Mouse (Mus musculus) spleen, postnatal 14 days (tissue): ENCODE measurements around the gene Yrdc.
A peak's percentile ranks its signal among the peaks of the same experiment; 100 is the strongest.

ENCODE experiments used
- DNase-seq, 2 experiments: peaks; one replicate each; pipeline ENCODE4 v3.0.0; 2021 to 2022; ENCODE audit warnings: low spot score in 2 of 2

Gene Yrdc

DNA sequence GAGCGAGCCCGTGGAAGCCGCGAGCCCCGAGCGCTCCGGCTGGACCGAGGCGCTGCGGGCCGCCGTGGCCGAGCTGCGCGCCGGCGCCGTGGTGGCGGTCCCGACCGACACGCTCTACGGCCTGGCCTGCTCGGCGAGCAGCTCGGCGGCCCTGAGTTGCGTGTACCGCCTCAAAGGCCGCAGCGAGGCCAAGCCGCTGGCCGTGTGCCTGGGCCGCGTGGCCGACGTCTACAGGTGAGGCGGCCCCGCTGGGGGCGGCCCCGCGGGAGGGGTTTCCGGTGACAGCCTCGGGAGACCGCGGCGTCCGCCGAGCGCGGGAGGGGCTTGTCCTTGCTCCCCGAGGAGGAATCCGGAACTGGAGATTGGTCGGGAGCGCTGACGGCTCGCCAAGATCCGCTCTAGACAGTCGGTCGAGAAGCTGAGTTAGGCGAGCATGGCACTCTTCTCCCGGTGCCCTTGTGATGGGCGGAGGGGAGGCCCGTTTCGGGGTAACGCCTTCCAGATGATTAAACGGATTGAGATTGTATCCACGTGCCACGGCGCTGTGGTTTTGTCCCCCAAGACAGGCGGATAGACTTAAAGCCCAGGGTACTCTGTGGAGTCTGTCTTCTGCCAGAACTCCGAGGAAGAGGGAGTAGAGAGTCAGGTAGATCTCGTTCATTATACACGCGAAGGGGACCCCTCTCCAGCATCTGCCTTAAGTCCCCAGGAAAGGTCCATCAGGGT lies 617 bp downstream of the Yrdc start, which contains the start of gene 1110065P20Rik:
1110065P20Rik (minus strand) TSS at position 264 of the 726 bp plus-strand sequence.
- DNase-seq, result peak; percentile 37 to 50

DNA sequence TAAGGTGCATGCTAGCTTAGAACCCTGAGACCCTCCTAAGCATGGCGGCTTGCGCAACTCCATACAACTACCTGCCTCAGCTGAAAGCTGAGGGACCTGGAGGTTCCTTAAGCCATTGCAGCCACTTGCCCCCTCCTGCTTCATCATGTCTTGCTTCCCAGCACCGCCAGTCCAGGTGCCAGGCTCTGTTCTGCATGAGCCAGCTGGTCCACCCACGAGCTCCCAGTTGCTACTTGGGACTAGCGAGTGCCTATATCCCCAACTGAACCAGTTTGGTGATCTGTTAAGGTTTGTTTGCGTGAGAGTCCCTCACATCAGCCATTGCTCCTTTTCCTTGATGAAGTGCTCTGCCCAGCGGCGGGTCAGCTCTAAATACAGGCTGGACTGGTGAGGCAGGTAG lies 5.8 kb downstream of the Yrdc start:
- no peak for DNase-seq

DNA sequence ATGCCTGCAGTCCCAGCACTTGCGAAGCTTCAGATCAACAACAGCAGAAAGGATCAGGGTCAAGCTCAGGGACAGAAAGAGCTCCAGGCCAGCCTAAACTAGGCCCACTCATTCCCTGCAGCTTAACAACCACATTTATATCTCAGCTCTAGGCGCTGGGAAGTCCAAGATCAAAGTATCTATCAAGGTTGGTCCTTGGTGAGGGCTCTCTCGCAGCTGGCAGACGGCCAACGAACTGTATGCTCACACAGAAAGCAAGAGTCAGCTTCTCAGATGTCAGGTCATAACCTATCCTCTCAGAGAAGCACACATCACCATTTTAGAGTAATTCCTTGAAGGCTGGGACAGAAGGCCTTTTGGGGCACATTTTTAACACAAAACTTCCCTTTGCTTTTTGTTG lies 7.9 kb downstream of the Yrdc start:
- no peak for DNase-seq

DNA sequence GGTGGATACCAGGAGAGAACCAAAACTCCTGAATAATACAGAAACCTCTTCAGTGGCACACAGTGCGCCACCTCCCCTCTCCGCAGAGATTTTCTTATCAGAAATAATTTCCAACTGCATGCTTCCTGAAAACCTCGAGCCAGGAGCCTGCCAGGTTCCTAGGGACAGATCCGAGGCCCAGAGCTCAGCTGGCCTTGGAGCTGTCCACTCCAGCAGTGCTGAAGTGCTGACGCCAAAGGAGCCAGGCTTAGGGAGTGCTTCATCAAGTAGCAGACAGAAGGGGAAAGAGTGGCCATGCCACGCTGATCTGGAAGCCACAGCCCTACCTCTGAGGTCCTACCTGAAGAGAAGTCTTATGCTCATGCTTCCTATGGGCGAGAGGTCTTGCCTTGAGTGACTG lies 10.0 kb downstream of the Yrdc start:
- peak in 1 of 2 experiments; percentile 31 for DNase-seq

DNA sequence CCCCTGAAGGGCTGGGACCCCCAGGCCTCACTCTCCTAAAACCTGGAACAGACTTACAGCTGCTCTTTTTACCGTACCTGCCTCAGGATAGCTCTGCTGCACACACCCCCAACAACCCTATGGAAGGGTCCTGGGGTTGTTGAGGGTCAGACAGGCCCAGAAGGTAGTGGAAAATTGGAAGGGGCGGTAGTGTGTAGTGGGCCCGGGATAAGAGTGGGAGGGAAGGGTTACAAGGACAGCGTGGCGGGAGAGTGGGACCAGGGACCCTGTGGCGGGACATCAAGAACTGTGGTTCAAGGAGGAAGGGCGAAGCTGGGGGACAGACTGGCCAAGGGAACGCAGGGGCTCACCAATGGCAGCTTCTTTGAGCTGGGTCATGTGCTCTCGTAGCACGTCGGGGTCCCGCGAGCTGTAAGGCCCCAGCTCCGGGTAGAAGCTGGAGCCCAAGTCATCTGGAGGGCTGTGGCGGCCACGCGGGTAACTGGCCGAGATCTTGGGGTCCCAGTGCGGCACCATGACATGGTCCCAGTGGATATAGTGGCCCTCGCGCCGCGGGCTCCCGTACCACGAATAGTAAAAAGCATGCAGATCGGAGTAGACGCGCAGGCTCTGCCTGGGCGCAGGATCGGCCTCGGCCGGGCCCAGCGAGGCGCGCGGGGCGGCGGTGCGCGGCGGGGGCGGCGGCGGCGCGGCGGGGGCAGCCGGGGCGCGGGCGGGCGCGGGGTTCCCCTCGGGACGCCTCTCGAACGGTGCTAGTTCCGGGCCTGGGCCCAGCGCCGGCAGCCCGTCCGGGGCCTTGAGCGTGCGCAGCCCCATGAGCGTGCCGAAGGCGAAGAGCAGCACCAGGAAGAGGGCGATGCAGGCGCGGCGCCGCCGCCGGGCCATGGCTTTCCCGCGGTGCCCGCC lies 11.1 kb downstream of the Yrdc start, which contains the start of gene Maneal:
Maneal (minus strand) TSS at position 889 of the 906 bp plus-strand sequence.
- no peak for DNase-seq

DNA sequence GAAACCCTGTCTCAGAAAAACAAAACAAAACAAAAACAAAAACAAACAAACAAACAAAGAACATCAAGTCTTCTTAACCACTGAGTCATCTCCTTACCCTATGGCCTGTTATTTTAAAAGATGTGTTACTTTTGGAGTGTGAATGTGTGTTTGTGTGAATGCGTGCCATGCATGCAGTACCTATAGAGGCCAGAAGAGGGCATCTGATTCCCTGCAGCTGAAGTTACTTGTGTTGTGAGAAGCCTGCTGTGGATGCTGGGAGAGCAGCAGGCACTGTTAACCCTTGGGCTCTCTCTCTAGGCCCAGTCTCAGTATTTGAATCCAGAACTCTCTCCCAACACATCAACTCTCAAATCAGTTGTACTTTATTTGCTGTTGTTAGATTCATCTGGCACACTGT lies 22.2 kb downstream of the Yrdc start:
- no peak for DNase-seq

DNA sequence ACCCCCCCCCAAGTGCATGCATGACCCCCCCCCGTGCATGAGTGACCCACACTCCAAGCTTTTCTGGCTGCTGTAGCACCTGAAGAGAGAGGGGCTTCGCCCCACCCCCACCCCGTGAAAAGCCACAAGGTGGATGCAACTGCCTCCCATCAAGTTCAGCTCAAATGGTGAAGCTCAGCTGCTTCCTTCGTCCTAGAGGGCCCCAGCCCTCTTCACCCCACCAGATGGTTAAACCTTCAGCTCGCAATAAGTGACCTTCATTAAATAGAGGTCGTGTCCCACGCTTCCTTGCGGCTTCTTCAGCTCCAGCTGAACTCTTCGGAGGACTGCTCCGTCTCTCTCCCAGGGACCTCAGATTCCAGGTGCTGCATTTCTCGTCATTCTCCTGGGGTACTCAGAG lies 30.1 kb downstream of the Yrdc start, which contains the start of gene Epha10:
Epha10 (plus strand) TSS at position 301 of the 400 bp plus-strand sequence.
- no peak for DNase-seq

DNA sequence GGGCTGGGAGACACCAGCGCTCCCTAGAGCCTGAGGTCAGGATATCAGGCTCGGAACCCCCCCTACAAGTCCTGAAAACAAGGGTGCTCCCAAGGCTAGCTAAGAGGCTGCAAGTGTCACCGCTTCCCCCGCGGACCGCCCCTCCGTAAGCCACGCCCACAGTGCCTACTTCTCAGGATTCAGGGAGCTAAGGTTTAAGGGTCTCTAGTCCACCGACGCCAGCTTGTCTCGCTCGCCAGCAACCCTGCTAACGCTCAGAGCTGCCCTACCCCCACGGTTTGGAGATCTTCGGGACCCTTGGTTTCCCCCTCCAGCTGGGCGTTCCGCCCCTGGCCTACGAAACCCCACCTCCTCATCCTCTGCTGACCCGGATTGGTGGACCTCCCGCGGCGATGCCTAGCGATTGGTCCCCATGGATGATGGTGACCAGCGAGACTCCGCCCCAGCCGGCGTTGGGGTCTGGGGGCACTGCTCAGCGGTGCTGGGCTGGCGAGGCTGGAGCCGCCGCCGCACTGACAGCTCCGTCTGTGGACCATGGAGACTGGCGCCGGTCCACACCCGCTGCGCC lies 30.9 kb downstream of the Yrdc start:
- no peak for DNase-seq

DNA sequence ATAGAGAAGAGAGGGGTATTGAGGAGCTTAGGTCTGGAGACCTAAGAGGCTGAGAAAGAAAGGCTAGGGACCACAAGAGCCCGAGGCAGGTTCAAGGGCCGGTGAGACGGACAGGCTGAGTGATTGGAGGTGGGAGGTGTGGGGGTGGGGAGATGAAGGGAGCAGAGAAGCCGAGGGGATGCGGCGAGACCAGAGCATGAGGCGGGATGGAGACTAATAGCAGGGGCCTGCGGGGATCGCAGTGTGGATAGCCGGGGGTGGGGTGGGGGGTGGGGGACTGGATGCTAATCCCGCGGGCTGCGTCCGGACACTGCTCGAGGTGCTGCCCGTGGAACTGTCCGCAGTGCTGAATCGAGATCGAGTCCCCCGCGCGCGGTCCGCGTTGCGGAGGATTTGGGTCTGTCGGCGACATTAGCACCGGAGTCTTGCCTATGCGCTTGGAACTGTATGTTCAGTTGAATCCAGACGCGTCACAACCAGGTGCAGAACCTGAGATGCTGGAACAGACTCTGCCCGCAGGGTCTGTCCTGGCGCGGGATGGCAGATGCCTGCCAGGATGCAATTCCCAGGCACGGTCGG lies 31.8 kb downstream of the Yrdc start:
- DNase-seq, result no peak

DNA sequence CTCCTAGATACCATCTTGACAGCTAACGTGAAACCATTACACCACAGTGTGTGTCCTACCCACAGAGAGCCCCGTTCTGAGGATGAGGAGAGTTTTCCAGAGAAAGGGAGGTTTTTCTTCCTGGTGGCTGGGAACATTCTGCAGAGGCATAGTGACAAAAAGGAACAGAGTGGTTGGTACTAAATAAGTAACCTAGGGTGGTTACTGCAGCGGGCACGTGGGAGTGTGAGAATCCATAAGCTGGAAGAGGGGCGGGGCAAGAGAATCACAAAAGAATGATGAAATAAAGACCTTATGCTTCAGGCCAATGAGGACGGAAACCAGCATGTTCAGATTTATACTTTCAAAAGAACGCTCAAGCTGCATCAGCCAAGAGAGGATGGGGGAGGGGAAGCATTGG lies 38.2 kb downstream of the Yrdc start:
- no peak for DNase-seq

DNA sequence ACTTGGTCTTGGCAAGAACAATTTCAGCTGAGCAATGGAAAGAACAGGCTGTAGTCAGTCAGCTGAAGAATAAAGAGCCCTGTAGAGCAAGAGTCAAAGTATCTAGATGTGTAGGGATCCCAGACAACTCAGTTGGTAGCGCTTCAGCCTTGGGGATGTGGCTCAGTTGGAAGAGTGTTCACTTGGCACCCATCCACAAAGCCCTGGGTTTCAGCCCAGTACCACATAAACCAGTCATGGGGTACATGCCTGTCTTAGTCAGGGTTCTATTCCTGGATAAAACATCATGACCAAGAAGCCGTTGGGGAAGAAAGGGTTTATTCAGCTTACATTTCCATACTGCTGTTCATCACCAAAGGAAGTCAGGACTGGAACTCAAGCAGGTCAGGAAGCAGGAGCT lies 39.5 kb downstream of the Yrdc start:
- no peak for DNase-seq

DNA sequence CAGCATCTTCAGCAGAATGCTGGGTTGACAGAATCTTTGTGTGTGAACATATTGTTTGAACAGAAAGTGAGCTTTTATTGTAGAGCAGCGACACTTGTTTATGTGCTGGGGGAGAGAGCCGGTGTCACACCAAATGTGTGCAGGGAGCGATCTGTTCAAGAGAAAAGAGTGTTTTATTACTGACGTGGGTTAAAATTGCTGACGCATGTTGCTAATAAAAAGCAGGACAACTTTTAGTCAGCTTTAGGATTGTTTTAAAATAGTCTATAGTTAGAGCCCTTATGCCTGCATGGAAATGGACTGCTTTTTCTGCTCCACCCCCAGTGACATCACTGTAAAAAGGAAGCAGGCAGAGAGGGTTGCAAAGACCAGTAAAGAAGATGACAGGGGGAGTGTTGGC lies 40.4 kb downstream of the Yrdc start:
- no peak for DNase-seq

DNA sequence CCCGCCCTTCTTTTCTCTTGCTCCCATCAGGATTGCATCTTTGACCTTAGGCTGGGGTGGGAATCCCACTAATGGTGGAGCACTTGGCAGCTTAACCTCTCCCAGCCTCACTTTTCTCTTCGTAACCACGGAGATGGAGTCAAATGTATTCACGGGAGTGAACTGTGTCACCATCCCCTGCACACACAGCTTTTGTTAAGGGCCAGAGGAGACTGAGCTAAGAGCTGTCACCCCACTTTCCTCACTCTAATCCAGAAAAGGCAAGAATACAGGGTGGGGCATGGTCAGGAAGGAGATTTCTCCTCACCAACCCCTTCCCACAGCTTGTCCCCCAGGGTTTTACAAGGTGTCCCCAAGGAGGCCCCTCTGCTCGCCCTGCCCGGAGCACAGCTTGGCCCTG lies 43.3 kb downstream of the Yrdc start:
- DNase-seq, result no peak

DNA sequence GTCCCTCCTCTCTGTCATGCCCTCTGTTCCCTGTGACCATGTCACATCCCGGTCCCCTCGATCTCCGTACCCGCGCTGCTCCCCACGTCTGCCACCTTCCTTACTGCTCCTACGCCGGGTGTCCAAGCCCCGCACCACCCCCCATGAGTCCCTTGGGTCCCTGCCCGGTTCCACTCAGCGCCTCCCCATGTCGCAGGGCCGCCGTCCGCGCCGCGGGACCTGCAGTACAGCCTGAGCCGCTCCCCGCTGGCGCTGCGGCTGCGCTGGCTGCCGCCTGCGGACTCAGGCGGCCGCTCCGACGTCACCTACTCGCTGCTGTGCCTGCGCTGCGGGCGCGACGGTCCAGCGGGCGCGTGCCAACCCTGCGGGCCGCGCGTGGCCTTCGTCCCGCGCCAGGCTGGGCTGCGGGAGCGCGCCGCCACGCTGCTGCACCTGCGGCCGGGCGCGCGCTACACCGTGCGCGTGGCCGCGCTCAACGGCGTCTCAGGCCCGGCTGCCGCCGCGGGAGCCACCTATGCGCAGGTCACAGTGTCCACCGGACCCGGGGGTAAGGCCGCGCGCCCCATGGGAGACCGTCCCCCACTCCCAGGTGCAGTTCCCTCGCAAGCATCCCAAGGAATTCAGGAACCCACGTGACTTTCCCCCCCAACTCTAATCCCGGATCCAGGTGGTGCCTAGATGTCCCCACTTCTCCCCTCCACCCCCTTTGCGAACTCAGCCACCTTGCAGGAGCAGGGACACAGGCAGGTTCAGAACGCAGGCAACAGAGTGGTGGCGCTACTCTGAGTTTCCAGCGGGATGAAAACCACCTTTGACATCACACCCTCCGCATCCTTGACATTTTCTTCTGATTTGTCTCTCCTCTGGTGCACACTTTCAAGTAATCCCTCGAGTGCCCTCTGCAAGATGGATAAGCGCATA lies 44.3 kb downstream of the Yrdc start:
- no peak for DNase-seq

DNA sequence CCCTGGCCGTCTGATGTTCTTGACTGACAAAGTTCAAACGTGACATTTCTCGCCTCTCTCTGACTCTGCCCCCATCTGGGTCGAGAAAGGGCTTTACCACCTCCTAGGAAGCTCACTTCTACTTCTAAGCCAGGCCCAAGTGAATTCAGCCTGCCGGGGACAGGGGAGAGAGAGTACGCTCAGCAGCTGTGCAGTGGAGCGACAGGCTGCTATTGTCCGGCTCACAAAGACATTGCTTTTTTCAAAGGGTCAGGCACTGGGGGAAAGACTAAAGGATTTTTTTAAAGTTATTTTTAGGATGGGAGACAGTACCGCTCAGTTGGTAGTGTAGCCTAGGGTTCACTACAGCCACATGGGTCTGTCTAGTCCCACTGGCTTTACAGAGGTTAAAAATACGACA lies 47.9 kb downstream of the Yrdc start:
- no peak for DNase-seq

DNA sequence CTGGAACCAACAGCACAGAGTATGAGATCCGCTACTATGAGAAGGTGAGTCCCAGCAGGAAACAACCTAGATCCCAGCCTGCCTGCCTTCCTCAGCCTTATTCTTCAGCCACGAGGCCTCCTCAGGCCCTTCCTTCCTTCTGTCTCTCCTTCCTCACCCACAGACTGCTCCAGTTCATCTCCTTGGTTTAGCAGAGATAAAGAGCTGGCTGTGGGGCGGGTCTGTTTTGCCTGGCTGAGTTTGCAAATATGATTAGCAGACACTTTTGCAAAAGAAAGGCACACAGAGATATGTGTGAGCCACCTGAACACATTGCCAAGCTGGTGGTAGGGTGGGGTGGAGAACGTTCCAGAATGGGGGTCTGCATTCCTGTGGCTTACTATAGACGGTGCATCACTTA lies 49.4 kb downstream of the Yrdc start:
- no peak for DNase-seq
